Mouse (Mus musculus): ENCODE results near the gene Mkrn1.

DNA sequence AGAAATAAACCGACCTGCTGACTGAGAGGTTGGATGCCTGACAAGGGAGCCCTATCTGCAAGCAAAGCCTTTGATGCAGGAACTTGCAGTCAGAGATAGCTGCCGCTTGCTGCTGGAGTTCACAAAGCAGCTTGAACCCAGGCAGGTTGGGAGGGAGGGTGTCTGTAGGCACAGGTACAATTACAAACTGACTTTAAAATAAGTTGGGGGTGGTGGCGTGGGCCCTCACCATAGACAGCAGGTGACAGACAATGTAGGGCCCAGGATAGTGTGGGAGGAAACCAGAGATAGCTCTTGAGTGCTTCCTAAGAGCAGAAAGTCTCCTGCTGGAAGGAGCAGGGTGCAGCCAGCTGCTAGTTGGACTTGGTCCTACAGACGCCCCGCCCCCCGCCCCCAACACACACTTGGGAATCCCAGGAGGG, 2.9 kb upstream of the Mkrn1 start:
- TF ChIP-seq CTCF (IDR thresholded peaks at IDR 0.05; ENCODE audit: low read depth, low read length) (no peak), POLR2A (IDR thresholded peaks at IDR 0.05; ENCODE audit: borderline replicate concordance, low read depth, low read length) (no peak)

All from bone marrow macrophage, adult 2 months (primary cell).